Mouse (Mus musculus) cerebellum, adult 11-12 months (tissue): ENCODE results near the gene Il20.

Source experiments
- DNase-seq: peaks from one replicate; pipeline ENCODE4 v3.0.0; 2022

Gene Il20

DNA sequence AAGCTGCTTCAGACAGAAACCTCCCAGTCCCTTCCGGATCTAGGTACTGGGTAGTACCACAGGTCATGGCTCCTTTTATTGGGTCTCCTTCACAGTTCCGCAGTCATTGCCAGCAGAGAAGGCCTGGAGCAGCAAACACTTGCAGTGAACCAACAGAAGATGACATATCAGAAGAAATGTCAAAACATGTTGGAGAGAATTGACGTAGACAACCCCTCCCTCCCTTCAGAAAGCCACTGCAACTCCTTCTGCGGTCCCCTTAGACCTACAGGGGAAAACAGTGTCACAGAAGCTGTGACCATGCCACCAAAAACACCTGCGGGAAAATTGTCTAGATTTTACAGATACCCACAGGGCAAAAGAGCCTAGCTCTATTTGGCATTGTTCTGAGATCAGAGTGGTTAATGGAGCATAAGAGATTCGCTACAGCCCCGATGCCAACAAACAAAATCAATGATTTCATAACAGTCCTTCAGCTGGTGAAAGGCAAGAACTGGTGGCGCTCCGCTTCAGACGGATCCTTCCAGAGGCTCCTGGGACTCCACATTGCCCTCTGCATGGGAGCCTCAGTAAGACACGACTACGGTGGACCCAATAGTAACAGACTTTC lies at the start of gene Il20:
Gene Il20, minus strand, starts transcription at position 51 of the 610 bp plus-strand sequence.
- no peak for DNase-seq

DNA sequence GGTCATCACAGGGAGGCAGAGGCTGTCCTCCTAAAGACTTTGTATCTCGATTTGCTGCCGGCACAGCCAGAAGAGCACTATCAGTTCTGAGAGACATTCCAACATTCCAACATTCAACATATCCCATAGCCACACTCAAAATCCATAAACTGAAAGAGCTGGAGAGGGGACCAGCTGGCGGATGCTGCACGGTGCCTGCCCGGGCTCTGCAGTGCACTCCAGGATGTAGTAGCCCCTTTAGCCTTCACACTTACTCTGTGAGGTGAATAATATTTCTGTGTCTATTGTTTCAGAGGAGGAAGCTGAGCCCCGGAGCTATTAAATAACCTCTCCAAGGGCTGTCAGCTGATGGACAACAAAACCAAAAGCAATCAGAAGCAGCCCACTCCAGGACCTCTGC lies 35.7 kb upstream of the Il20 start:
- no peak for DNase-seq

DNA sequence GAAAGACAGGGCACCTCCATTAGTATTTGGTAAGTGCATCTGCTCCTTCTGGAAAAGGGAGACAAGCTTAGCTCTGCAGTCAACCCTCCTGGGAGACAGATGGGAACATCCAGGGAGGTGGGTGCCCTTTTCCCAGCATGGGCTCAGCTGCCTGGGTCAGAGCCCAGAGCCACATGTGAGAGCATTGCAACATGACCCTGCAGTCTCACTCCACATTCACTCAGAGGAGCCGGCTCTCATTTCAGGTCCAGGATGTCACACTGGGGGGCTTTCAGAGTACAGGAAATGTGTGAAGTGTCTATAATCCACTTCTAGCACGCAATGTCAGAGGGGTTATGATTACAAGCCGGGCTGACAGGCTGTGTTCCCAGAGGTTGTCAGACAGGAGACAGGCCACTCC lies 30.6 kb upstream of the Il20 start:
- no peak for DNase-seq

DNA sequence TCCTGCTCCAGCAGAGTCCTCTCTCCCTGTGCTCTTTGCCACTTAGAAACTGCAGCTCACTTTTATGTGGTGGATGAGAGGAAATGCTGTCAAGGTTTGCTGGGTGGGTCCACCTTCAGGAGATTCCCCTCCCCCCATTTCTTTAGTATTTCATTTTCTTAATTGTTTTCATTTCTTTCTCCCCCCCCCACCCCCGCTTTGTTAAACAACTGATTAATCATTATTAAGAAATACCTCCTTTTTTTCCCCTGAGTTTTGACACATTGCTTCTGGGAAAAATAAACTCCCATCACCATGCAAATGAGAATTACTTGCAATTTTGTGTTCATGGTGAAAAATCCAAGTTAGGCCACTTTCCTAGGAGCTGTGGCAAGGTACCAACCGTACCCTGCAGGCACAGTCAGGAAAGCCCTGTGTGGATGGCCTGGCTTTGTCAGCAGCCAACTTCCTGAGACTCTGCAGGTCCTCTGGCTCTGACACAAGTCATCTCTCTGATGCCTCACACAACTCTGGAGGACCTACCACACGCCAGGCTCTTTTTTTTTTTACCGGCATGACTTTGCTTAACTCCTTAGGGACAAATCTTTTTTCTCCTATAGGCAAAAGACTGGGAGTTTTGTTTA lies 28.9 kb upstream of the Il20 start, which contains the start of gene Il19:
Gene Il19, minus strand, starts transcription at position 51 of the 623 bp plus-strand sequence.
- peak; percentile 53 for DNase-seq

DNA sequence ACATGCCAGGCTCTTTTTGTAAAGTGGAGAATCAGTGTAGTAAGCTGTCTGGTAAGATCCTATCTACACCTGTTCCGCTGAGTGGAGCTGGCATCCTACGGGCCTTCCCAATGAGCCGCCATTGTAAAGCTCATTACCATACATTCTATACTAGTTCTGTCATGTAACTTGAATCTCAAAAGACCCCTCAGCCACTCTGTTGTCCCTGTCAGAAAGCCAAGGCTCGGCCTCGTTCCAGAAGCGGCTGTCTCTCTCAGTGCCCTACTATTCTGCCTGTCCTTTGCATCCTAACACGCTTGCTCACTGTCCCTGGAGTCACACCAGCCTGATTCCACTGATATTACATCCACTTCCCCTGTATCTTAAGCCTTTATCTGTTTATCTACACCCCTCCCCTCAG lies 26.9 kb upstream of the Il20 start:
- no peak for DNase-seq

DNA sequence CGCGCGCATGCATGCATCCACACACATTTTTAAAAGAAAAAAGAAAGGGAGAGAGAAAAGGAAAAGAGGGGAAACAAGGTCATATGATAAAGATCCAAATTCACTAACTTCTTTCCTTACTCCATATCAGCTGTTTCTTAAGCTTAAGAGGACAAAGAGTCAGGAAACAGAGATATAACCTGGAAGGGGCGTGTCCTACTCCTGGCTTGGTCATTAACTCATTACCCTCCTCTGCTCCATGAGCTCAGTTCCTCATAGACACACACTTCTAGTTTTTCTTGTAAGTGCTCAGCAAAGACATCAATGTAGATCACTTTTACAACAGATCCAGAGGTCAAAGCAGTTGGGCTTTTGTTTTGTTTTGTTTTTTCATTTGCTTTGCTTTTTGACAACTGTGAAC lies 25.9 kb upstream of the Il20 start:
- no peak for DNase-seq

DNA sequence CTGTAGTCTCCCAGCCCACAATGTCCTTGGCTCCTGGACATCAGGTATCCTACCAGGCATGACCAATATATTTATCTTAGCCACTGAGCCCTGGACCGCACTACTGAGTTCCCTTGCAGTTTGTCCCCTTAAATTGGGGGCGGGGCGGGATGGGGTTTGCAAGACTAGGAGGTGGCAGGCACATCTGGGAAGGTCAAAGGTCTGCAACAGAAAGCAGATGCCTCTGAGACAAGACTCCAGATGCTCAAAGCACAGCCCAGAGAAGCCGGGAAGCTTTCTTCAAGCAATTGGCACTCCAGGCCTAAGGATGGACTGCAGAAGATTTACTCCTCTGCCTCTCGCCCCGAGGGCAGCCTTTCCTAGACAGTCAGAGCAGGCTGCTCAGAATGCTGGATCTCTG lies 25.1 kb upstream of the Il20 start:
- no peak for DNase-seq

DNA sequence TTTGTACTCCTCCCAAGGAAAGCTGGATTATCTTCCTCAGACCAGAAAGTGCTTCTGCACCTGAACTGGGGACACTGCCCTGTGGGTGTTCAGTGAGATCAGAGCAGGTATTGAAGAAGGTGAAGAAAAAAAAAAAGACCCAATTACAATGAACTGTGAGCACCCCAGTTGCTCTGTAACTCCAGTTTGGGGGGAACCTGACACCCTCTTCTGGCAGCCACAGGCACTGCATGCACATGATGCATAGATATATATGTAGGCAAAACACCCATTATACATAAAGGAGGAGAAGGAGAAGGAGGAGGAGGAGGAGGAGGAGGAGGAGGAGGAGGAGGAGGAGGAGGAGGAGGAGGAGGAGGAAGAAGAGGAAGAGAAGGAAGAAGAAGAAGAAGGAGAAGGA lies 15.2 kb upstream of the Il20 start:
- DNase-seq: no peak

DNA sequence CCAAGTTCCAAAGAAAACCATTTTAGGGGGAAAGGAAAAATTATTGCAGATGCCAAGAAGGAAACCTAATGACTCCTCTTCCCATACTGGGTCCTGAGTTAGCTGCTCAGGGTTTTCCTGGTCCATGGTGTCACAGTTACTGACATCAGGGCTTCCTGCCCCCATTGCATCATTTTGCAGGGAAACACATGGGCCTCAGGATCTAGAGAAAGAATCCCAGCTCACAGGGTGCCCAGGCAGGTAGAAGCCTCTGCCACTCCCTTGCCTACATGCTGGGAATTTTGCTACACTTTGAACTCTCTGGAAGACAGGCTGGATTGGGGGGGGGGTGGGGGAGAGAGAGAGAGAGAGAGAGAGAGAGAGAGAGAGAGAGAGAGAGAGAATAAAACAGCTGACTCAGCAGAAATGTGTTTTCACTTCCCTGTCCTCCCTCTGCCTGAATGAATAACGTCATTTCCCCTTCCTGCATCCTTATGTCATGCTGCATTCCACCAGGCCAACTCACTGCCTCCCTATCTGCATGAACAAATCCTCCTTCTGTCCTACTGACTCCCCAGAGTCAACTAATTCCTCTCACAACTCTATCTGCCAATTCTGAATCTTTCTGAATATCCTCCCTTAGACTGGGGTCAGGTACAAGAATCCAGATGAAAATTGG lies 7.2 kb upstream of the Il20 start:
- DNase-seq: no peak

DNA sequence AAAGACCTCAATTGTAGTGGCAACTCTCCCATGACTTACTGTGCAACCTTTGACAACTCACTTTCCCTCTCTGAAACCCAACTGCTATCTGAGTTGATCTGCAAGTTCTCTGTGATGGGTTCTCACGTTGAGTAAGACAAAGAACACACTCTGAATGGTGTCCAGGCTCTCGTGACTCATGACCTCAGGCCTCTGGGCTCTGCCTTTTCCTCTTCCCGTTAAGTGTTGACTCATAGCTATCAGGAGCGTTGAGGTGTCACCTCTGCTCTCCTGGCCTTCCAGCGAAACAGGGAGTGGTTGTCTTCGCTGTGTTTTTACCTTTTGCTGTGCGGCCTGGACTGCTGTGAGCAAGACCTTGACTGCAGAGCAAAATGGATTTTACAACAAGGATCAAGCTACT lies 8.7 kb downstream of the Il20 start:
- no peak for DNase-seq

DNA sequence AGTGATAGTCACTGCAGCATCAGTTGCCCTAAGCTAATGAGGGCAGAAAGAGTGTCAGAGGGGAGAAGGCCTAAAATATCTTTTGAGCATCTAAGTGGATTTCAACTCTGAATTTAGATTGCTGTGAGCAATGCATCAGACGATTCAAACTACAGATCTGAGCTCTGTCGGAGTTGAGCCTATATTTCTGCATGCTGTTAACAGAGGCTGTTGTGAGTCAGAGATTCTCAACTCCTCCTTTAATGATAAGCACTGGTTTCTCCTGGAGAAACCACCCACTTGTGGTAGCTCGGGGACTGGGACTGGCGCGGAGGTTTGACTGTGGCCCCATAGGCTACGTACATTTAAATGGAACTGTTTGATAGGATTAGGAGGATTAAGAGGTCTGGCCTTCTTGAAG lies 16.8 kb downstream of the Il20 start:
- no peak for DNase-seq

DNA sequence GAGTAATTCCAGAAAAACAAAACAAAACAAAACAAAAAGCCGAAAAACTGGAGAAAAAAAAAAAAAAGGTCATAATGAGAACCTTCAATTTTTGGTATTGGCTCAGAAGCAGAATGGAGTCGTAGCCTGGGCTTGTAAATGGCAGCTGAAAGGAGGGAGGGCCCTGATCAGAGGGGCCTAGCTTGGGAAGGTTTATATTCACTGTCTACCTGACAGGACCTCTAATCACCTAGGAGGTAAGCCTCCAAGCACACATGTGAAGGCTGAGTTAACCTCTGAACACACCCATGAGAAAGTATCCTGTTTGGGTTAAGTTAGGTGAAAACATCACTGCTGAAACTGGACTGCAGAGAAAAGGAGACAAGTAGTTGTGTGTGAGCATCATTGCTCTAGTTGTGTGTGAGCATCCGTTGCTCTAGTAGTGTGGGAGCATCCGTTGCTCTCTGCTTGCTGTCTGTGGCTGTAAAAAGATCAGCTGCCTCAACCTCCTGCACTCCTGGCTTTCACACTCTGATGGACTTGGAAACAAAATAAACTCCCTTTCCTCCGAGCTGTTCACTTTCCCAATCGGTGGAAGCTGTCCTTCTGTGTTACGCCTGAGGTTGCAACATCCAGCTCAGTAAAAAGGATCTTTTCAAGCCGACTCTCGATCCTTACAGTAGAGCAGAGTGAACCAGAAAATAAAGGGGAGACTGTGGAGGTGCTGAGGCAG lies 17.8 kb downstream of the Il20 start:
- DNase-seq: no peak

DNA sequence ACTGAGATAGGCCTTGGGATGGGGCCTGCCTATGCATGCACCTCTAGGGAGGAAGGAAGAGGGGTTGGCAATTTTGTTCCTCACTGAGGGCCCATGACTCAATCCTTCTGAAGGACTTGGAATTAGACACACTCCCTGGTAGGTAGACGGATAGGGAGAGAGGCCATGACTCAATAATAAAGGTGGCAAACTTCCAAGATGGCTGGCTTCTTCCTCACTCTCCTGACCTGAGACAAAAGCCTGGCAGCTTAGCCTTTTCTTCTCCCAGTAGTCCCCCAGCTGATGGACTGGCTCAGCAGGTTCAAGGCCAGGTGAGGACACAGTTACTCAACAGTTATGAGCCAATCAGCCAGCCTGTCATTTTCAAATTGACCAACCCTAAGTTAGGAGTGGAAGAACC lies 18.8 kb downstream of the Il20 start:
- no peak for DNase-seq

DNA sequence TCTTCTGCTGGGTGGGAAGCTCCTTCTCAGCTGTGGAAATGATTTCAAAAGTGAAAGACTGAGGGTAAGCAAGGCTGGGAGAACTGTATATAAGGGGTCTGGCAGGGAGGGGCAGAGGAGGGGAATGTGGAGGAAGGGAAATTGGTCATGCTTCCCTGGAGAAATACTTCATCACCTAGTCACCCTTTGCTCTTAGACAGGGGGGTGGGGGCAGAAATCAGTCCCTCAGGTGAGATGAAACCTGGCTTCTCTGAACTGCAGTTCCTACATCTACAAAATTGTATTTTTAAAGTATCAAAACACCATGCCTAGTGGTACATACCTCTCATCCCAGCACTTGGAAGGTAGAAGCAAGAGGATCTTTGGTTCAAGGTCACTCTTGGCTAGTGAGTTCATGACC lies 23.9 kb downstream of the Il20 start, which contains the start of gene Il24:
Gene Il24, minus strand, starts transcription at position 101 of the 400 bp plus-strand sequence.
- DNase-seq: no peak

DNA sequence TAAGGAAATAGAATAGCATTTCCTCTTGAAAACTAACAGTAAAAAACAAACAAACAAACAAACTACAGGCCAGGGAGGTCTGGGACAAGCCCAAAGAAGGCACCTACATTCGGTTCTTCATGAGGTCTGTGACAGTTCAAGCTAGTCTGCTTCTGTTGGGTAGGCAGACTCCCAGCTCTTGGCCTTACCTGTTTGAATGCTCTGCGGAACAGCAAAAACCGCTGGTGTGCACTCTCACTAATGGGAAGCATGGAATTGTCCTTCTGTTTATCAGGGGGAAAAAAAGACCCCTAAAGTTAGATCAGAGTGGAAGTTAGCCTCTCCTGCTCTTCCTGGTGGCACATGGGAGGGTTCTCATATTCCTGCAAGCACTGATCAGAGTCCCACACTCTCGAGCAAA lies 28.1 kb downstream of the Il20 start:
- DNase-seq: no peak

DNA sequence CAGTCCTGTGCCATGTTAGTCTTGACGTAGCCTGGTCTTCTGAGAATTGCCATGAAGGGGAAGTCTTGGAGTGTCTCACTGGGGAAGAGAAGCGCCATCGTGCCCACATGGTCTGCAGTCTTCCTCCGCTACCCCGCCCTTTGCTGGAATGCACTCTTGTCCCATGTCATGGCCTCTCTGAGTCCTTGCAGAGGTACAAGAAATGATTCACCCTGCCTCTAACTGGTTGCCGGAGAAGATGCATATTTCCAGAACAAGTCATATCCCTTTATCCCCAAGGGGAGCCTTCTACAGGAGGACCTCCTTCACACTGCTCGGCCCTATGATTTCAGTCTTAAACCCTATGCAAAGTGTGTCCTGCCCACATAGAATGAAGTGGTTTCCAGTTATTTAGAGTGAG lies 31.3 kb downstream of the Il20 start:
- no peak for DNase-seq

DNA sequence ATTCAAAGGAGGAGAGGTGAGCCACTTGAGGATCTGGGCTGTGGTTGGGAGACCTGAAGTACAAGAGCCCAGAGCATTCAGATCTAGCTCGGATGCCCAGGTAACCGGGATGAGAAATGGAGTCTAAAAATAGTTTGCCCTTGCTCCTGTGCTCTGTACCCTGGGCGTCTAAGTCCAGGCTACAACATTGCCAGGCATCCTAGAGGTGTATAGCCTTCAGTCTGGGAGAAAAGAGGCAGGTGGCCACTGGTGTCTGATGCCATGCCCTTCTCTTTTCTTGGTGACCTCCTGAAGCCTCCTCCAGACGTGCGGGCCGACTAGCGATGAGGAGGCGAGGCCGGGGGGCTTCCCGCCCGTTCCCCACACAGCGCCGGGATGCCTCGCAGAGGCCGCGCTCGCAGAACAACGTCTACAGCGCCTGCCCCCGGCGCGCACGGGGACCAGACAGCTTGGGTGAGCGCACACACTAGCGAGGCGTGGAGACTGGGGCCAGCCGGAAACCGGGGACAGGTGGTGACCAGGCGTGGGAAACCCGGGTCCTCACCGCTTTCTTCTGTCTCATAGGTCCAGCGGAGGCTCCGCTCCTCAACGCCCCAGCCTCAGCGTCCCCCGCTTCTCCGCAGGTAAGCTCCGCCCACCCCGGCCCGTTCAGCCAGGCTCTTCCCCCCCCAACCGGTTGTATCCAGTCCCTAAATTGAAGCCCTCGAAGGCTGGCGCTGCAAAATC lies 33.2 kb downstream of the Il20 start:
- DNase-seq: no peak

DNA sequence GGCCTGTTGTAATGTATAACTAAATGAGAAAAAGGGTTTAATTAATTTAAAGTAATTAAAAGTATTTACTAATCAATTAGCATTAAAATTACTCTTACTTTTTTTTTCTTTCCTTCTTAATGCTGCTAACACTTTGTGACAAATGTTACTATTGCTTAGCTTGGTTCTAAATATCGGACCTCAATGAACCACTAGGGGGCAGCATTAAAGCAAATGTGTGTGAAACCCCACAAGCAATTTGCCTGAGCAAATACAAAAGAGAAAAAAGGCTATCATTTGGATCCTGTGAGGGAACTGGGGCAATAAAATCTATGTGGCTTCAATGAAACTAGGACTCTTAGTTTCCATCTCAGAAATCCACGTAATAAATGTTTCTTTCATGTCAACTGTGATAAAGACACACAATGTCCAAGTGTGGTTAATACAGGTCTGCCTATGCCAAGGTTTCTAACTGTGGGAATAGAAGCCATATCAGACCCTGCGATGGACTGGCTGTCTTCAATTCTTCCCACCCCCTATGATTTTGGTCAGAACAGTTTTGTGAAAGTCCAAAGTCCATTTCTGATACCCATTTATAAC lies 34.2 kb downstream of the Il20 start:
- no peak for DNase-seq

DNA sequence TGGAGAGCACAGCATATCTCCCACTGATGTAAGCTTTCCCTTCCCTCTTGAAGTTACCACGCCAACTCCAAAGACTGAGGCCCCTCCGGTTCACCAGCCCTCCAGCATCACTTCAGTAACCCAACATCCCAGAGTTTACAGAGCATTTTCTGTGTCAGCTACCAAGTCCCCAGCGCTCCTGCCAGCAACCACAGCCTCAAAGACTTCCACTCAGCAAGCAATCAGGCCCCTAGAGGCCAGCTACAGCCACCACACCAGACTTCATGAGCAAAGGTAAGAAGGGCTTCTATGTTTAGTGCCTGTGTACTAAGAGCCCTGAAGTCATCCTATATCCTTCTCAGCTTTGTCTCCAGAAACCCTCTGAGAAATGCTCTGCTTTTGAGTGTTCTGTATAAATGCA lies 35.3 kb downstream of the Il20 start:
- no peak for DNase-seq

DNA sequence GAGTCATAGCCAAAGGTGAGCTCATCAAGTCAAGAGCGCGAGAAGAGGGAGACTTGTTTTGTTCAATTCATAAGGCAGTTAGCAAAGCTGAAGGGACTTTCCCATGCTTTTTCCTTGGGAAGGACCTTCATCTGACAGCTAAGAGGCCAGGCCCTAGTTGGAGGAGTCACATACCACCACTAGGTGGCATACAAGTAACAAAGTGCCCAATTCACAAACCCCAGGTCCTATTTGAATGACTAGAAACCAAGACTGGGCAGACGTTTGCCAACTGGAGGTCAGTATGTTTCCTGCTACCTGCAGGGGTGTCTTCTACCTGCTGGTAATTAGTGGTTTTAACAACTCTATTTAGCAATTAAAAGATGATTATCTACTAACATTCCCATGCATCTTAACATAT lies 36.1 kb downstream of the Il20 start:
- peak; percentile 31 for DNase-seq

DNA sequence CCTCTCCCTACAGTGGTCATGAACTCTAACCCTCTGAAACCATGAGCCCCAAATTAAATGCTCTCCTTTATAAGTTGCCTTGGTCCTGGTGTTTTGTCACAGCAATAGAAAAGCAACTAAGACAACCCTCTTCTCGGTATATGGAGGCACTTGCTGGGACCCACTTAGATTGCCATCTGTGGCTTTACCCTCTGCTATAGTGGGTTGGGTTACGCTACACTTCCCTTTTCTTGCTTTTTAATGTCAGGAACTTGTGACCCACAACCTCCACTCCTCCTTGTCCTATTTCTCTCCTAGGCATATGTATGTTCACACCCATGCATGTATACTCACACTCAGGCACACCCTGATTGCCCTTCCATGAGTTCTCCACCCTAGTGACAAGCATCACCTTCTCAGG lies 38.3 kb downstream of the Il20 start:
- DNase-seq: no peak

DNA sequence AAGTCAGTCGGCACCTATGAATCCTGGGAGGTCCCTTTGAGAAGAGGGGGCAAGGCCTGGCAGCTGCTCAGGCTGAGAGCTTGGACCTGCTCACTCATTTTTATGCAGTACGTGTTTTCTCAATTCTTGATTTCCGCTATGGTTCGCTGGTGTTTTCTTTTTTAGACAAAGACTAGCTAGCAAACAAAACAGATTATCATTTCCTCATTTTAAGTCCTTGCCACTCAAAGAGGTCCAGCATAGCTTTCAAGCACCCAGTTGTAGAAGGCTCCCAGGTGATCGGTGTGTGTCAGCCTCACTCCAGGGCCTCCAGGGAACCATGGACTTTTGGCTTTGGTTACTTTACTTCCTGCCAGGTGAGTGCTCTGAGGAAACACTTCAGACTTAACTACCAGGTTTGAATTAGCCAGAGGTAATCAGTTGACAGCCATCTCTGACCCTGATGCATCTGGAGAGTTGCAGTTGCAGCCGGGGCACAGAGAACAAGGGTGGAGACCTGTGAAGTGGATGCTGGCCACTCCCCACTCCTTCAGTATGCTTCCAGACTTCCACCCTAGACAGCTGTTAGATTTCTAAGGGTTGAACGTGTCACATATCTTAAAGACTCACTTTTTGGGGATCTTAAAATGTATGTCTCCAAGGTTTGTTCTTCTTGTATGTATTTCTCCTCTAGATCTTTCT lies 45.6 kb downstream of the Il20 start, which contains the start of gene Fcmr:
Gene Fcmr, plus strand, starts transcription at position 129 of the 681 bp plus-strand sequence.
- no peak for DNase-seq
